Mouse (Mus musculus) adrenal gland (tissue): ENCODE measurements around the gene Gcsh.

ENCODE experiments used
- intact Hi-C: fragments of 180-260 bp; cut with DNase I; formaldehyde crosslinking; loops from one replicate; pipeline ENCODE4 v1.15.1; 2025
- long read RNA-seq, 2 experiments: library from polyadenylated mRNA; unstranded; transcript quantifications; one replicate each; pipeline ENCODE4 v2.0.0; 2020; ENCODE audit warnings: borderline replicate concordance in 1 of 2; ENCODE audit not compliant: insufficient replicate concordance in 1 of 2

The Gcsh gene
- long read RNA-seq, experiment 1, transcript Gcsh-201 (5 exons, 1,443 nt) = major isoform, 142 of 152 reads
- long read RNA-seq, experiment 1, partial matches to known transcripts = 3 of 152 reads
- long read RNA-seq, experiment 1, other reads (novel, unspliced or antisense) = 7 of 152 reads
- long read RNA-seq, experiment 2, transcript Gcsh-201 (5 exons, 1,443 nt) = major isoform, 157 of 176 reads
- long read RNA-seq, experiment 2, partial matches to known transcripts = 12 of 176 reads
- long read RNA-seq, experiment 2, other reads (novel, unspliced or antisense) = 7 of 176 reads

DNA sequence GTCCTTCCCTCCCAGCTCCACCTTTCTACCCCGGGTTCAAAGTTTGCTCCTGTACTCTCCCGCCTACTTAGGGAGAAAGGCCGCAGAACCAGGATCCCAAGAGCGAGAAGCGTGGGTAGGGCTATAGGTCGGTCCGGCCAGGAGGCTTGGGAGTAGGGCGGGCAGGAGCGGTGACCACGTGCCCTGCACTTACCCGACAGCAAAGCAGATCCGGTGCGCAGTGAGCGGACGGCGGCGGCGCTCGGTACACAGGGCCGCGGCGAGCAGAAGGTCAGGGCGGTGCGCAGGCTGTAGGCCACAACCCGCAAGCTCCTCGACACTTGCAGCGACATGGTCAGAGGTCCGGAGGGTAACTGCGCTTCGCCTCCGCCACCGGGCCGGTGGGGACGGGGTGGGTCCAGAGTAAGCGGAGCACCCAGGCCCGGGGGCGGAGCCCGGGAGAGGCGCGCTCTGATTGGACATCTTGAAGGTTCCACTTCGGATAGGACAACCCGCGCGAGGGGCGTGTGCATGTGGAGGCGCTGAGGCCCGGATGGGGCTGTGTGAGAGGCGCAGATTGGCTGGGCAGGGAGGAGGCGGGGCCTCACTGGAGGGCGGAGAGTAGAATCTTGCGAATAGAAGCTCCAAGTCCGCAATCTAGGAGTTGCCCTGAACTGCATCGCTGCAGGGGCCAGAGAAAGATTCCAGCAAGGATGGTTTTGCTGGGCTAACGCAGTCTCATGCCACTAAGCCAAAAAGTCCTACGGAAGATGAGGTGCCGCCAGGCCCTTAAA, at the start of gene Gcsh:
Gene Gcsh, minus strand, starts transcription at position 443 of the 773 bp plus-strand sequence.
- intact Hi-C loops = no loop called here

GRCm38 (mm10) chr8:117039843-117040242, 46.5 kb upstream of the Gcsh start:
- intact Hi-C loops = no loop called here

DNA sequence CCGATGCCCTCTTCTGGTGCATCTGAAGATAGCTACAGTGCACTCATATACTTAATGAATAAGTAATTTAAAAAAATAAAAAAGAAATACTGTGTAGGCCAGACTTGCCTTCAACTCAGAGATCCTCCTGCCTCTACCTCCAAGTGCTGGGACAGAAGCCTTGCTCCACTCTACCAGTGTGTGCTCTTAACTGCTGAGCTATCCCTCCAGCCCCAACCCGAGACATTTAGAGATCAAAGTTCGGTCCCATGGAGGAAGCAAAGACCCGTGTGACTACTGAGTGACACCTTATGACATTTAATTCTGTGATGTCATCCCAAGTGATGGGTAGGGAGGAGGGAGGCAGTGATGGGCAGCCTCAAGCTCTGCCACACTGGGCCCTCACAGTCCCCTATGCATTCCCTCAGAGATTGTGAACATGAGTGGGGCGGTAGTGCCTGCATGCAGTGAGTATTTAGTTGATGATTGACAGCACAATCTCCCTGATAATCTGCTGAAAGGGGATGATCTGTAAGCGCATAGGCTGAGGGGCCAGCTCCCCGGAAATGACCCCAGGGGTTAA, 44.1 kb upstream of the Gcsh start:
- intact Hi-C loops = no loop called here

- intact Hi-C loops = no loop called here
Observed at GRCm38 (mm10) chr8:117033393-117033792, 40.1 kb upstream of the Gcsh start.

GRCm38 (mm10) chr8:117032609-117033008, 39.3 kb upstream of the Gcsh start:
- intact Hi-C loops = no loop called here

DNA sequence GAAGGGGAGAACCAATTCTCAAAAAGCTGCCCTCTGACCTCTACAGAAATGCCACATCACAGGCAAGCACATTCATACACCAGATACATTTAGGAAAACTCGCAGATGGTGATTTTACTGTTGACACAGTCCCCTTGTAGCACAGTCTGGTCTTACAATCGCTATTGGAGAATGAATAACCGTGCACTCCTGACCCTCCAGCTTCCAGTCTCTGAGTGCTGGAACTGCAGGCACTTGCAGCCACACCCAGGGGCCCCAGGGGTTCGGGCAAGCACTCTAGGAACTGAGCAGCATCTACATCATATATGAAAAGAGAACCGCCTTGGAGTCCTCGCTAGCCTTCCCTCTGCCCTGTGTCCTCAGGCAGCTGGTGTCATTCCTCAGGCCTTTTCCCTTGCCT, 38.1 kb upstream of the Gcsh start:
- intact Hi-C loops = no loop called here

GRCm38 (mm10) chr8:117028686-117029085, 35.3 kb upstream of the Gcsh start:
- intact Hi-C loops = no loop called here

DNA sequence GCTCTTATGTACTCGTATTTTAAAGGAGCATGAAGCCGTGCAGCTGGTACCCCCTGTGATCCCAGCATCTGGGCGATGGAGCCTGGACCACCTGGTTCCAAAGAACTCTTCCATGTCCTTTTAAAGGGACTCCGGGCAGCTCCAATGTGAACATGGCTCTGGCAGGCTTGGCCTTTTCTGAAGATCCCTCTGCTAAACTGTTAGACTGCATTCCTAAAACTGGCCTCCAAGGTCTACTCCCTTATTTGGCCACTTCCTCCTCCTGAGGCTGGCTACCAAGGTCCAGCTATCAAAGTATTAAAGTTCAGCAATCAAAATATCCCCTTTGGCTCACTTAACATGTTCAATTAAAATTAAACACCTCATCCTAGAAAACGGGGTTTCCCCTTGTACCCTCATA, 34.3 kb upstream of the Gcsh start:
- intact Hi-C loops = no loop called here

- intact Hi-C loops = no loop called here
Observed at GRCm38 (mm10) chr8:117022297-117022993, 29.1 kb upstream of the Gcsh start.

- intact Hi-C loops = no loop called here
Observed at GRCm38 (mm10) chr8:117019323-117020275, 26.3 kb upstream of the Gcsh start.

GRCm38 (mm10) chr8:117017896-117018295, 24.6 kb upstream of the Gcsh start:
- intact Hi-C loops = no loop called here

DNA sequence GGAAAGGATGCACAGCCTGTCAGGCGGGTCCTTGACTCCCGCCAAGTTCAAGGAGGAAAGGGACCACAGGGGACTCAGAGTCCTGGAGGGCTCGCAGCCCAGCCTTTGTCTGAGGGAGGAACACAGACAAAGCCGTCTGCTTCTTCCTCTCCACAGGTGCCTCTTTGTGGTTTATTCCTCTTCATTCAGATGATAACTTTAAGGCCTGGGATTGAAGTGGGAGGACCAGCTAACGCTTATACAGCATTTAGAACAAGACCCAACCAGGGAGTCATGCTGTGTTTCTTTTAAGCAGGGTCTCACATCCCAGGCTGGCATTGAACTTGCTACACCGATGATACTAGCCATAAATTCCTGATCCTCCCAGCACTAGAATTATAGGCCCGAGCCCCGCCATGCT, 23.7 kb upstream of the Gcsh start:
- intact Hi-C loops = no loop called here

DNA sequence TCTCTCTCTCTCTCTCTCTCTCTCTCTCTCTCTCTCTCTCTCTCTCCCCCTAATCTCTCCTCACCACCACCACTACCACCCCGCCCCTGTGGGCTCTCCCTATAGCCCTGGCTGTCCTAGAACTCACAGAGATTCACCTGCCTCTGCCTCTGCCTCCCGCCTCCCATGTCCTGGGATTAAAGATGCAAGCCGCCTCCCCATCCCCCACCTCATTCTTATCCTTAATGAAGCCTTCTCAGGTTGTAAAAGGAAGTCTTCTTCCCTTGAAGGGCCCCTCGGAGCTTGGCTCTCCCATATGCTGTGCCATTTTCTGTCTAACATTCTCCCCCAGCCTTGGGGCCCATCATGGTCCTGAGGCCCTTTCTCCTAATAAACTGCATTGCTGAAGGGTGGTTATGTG, 22.3 kb upstream of the Gcsh start:
- intact Hi-C loops = no loop called here

DNA sequence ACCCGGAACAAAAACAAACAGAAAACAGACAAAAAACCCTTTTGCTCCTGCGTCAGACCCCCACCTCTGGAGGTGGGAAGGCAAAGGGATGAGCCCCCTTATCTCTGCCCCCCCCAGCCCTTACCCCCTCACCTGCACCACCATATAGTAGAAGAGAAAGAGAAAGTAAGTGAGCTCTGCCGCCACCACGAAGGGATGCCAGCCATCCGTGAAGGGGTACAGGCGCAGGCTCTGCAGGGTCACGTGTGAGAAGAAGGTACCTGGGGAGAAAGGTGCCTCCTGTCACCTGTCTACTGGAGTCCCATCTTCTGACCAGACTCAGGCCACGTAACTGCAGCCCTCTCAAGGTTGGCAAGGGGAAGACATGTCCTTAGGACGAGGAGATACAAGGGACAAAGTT, 18.0 kb upstream of the Gcsh start:
- intact Hi-C loops = no loop called here

- intact Hi-C loops = no loop called here
Observed at GRCm38 (mm10) chr8:116994016-116994716, 829 bp upstream of the Gcsh start.

GRCm38 (mm10) chr8:116992176-116992971, 963 bp downstream of the Gcsh start:
- intact Hi-C loops = no loop called here

- intact Hi-C loops = no loop called here
Observed at GRCm38 (mm10) chr8:116991241-116991640, 2.1 kb downstream of the Gcsh start.

- intact Hi-C loops = no loop called here
Observed at GRCm38 (mm10) chr8:116989842-116990241, 3.5 kb downstream of the Gcsh start.

DNA sequence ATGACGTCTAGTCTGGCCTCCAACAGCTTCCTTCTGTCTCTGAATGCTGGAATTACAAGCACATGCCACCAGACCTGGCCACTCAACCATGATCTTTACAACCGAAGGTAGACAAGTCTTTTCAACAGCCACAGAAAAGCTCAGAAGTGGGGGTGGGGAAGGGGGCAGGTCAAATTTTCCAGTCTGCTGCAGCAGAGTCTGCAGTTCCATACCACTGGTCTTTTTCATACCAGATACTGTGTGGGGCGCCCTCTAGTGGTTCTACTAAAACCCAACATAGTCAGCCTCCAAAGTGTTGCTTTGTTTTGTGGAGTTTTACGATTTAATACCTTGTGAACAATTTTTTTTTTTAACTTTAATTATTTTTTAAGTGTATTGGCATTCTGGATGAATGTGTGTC, 13.2 kb downstream of the Gcsh start:
- intact Hi-C loops = no loop called here
